Mouse (Mus musculus) Patski (cell line): Measurements from ENCODE around the gene Cxcr5. TPM values are rescaled to one million over a fixed set of nuclear protein-coding genes. Genes with fewer than 3 reads are reported as not detected.

Experiments used
- ATAC-seq: fragments of 100-300 bp; one replicate; pipeline ENCODE4 v1.8.0; 2021
- CTCF ChIA-PET: fragments of 350-600 bp; sonication (Branson Sonifier 250); formaldehyde crosslinking; loops from one replicate; lab custom pipeline; 2022; ENCODE audit warnings: inconsistent platforms; lab: Charles Lee
- POLR2A ChIA-PET: fragments of 350-600 bp; sonication (Branson Sonifier 250); formaldehyde crosslinking; loops from one replicate; lab custom pipeline; 2022; ENCODE audit warnings: antibody characterized with exemption, inconsistent platforms; lab: Charles Lee
- DNase-seq: peaks from one replicate; pipeline ENCODE4 v3.0.0-alpha.2; 2011; ENCODE audit warnings: low read depth, low spot score
- H3K27me3 ChIP-seq: fragments of 371-371 bp; one replicate; pipeline ENCODE4 v1.5.1; 2021
- CTCF ChIP-seq: fragments of 100-300 bp; IDR thresholded peaks from one replicate; pipeline ENCODE4 v1.5.1; 2021
- in situ Hi-C: fragments of 300-500 bp; cut with MboI; formaldehyde crosslinking; loops from 3 replicates; pipeline ENCODE4 v1.11.1; 2018; ENCODE audit warnings: low pct_unique_long_range_greater_than_20kb, mixed read lengths
- polyA plus RNA-seq: library from polyadenylated mRNA; unstranded; gene quantifications from one replicate; pipeline ENCODE4 v1.2.3, GENCODE M21; 2021

Gene Cxcr5
- polyA plus RNA-seq, 1 experiment from 2014 or later = not detected

DNA sequence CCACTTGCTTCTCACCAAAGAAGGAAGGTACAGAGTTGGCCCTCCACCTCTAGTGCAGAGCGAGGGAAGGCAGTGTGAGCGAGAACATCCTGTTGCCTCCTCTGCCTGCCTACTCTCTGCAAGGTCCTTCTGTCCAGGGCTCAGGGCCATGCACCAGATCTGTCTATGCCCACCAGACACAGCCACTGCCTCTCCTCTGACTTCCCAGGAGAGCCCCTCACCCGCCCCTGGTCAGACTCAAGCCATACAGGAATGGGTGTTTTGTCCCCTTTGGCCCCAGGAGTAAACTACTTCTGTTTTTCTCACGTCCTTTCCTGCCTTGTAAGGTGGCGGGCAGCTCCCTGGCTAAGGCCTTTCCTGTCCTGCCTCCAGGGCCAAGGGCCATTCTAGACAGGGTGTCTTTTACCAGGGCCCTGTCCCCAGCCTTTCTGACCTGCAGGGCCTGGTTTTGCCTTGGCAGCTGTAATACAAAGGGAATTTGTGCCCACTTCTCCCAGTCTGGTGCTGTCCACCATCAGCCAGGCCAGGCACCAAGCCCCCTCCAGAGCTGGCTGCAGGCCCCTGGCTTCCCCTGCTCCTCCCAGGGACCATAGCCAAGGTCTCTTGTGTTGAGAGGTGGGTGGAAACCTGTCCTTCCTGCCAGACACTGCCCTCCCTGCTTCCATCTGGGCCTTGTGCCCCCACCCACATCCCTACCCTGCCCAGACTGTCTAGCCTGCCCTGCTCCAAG, 50.6 kb downstream of the Cxcr5 start:
- POLR2A ChIA-PET = interaction anchor here (0.6 to 1.8 kb wide), 3 partner anchors 9 to 176 kb away, joined by 3 to 7 read pairs (median 4); no protein-coding TSS in a partner anchor

DNA sequence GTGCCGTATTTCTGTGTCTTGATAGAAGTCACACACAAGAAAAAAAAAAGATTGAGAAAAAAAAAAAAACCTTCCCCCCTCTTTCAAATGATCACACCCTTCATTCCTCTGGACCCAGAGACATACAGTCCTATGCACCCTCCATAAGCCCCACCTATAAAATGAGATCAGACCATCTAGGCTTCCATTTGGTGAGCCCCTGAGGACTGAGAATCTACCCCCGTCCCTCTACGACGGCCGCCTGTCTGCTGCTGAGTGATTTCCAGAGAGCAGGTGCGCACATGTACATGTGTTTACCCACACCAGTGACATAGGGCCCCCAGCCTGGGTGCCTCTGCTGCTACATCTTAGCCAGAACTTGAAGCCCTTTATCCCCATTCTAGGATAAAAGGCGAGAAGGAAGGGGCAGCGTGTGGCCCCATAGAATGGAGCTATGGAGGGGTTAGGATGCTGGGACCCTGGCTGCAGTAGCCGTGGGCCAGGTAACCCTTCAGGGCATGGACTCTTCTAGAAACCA, 51.3 kb downstream of the Cxcr5 start:
- ChIA-PET POLR2A (interaction anchor here (0.6 to 1.8 kb wide), 2 partner anchors 8 to 124 kb away, joined by 4 to 7 read pairs; no protein-coding TSS in a partner anchor), CTCF (interaction anchor here (1.2 kb wide), 1 partner anchor 93 kb away, joined by 3 read pairs; no protein-coding TSS in a partner anchor)
- in situ Hi-C loops = loop anchor here (5.0 kb wide), 1 partner anchor 38 kb away; no protein-coding TSS in a partner anchor
- H3K27me3 ChIP-seq = no peaks in the 10 kb centered on the region
- no peak for DNase-seq
- no peak for ATAC-seq
- TF ChIP-seq CTCF = no peak

More for the DNA sequence above, 50.6 kb downstream of the Cxcr5 start:
- no peak for TF ChIP-seq CTCF
- CTCF ChIA-PET = interaction anchor here (2.1 to 2.5 kb wide), 2 partner anchors 9 to 141 kb away, joined by 5 to 6 read pairs; no protein-coding TSS in a partner anchor
- in situ Hi-C loops = loop anchor here (5.0 kb wide), 1 partner anchor 39 kb away; no protein-coding TSS in a partner anchor
- H3K27me3 ChIP-seq = no peaks in the 10 kb centered on the region
- no peak for DNase-seq
- ATAC-seq = no peak

DNA sequence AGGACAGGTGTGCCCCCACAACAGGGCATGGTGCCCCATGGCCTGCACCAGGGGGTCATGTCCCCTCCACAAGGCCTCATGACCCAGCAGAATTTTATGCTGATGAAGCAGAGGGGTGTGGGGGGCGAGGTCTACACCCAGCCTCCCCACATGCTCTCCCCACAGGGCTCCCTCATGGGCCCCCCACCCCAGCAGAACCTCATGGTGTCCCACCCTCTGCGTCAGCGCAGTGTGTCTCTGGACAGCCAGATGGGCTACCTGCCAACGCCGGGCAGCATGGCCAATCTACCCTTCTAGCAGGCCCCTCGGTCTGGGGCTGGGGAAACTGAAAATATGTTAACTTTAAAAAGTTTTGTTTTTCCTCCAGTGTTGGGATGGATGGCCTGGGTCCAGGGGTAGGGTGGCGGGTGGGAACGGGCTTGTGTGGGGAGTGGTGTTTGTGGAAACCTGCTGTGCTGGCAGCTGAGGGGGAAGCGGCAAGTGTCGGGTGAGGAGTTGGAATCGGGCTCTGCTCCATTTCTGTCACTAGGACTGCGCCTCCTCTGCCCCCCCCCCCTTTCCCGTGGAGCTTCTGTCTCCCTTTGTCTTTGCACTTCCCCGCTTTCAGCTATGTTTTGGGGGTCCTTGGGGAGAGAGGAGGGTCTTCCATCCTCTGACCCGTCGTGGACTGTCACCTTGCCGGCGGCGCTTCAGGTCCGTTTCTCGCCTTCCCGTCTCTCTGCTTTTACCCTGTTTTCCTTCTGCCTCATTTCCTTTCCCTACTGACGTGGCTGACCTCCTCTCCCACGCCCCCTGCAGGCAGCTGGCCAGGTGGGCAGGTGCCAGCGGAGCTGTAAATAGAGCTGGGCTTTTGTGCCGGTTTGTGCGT, 52.0 kb downstream of the Cxcr5 start:
- ATAC-seq (no peak), DNase-seq (no peak)
- no peaks in the 10 kb centered on the region for H3K27me3 ChIP-seq
- ChIA-PET POLR2A (no interaction called here), CTCF (interaction anchor here (1.2 kb wide), 1 partner anchor 93 kb away, joined by 3 read pairs; no protein-coding TSS in a partner anchor)
- in situ Hi-C loops = loop anchor here (5.0 kb wide), 1 partner anchor 37 kb away; no protein-coding TSS in a partner anchor
- no peak for TF ChIP-seq CTCF

DNA sequence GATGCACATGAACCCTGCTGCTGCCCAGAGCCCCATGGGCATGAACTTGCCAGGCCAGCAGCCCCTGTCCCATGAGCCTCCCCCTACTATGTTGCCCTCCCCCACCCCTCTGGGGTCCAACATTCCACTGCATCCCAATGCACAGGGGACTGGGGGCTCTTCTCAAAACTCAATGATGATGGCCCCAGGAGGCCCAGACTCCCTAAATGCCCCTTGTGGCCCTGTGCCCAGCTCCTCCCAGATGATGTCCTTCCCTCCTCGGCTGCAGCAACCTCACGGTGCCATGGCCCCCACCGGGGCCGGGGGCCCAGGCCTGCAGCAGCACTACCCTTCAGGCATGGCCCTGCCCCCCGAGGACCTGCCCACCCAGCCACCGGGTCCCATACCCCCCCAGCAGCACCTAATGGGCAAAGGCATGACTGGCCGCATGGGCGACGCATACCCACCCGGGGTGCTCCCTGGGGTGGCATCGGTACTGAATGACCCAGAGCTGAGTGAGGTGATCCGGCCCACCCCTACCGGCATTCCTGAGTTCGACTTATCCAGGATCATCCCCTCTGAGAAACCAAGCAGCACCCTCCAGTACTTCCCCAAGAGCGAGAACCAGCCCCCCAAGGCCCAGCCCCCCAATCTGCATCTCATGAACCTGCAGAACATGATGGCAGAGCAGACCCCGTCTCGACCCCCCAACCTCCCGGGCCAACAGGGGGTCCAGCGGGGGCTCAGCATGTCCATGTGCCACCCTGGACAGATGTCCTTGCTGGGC, 52.8 kb downstream of the Cxcr5 start:
- no peaks in the 10 kb centered on the region for H3K27me3 ChIP-seq
- CTCF ChIA-PET = no interaction called here
- DNase-seq (no peak), ATAC-seq (peak; percentile 15)
- TF ChIP-seq CTCF = no peak
- in situ Hi-C loops = no loop called here
- POLR2A ChIA-PET = no interaction called here

DNA sequence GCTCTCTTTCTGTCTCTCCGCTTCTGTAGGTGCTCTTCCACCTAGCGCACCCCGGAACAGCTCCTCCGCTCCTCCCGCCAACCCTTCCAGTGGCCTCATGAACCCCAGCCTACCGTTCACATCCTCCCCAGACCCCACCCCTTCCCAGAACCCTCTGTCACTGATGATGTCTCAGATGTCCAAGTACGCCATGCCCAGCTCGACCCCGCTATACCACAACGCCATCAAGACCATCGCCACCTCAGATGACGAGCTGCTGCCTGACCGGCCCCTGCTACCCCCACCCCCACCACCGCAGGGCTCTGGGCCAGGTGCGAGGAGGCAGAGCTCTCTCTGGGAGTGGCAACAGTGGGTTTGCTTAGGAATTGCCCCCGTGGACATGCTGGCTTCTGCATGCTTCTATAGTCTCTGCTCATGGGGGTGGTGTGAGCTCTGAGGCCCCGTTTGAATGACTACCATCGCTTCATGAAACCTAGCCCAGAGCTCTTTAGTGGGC, 53.5 kb downstream of the Cxcr5 start:
- in situ Hi-C loops = no loop called here
- no peak for TF ChIP-seq CTCF
- ATAC-seq (no peak), DNase-seq (no peak)
- ChIA-PET CTCF (no interaction called here), POLR2A (no interaction called here)
- H3K27me3 ChIP-seq = no peaks in the 10 kb centered on the region

DNA sequence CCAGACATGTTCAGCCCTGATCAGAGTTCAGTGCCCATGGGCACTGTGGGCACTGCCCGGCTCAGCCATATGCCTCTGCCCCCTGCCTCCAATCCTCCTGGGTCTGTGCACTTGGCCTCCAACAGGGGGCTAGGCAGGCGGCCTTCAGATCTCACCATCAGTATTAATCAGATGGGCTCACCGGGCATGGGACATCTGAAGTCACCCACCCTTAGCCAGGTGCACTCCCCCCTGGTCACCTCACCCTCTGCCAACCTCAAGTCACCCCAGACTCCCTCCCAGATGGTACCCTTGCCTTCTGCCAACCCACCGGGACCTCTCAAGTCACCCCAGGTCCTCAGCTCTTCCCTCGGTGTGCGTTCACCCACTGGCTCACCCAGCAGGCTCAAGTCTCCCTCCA, 54.3 kb downstream of the Cxcr5 start:
- H3K27me3 ChIP-seq = no peaks in the 10 kb centered on the region
- TF ChIP-seq CTCF = no peak
- POLR2A ChIA-PET = no interaction called here
- DNase-seq (no peak), ATAC-seq (no peak)
- CTCF ChIA-PET = no interaction called here
- in situ Hi-C loops = no loop called here

DNA sequence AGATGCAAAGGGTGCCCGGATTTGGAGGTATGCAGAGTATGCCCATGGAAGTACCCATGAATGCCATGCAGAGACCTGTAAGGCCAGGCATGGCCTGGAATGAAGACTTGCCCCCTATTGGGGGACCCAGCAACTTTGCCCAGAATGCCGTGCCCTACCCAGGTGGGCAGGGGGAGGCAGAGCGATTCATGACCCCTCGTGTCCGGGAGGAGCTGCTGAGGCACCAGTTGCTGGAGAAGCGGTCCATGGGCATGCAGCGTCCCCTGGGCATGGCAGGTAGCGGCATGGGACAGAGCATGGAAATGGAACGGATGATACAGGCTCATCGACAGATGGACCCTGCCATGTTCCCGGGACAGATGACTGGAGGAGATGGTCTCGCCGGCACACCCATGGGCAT, 55.1 kb downstream of the Cxcr5 start:
- ChIA-PET POLR2A (no interaction called here), CTCF (no interaction called here)
- ATAC-seq (no peak), DNase-seq (no peak)
- TF ChIP-seq CTCF = no peak
- H3K27me3 ChIP-seq = no peaks in the 10 kb centered on the region
- in situ Hi-C loops = no loop called here

DNA sequence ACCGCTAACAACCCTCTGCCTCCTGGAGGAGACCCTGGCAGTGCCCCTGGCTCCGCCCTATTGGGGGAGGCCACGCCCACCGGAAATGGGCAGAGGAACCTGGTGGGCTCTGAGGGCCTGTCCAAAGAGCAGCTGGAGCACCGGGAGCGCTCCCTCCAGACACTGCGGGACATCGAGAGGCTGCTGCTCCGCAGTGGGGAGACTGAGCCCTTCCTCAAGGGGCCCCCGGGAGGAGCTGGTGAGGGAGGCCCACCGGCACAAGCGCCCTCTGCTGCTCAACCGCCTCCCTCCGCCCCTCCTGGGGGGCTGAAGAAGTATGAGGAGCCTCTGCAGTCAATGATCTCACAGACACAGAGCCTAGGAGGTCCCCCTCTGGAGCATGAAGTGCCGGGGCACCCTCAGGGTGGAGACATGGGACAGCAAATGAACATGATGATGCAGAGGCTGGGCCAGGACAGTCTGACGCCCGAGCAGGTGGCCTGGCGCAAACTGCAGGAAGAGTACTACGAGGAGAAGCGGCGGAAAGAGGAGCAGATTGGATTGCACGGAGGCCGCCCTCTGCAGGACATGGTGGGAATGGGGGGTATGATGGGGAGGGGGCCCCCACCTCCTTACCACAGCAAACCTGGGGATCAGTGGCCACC, 55.7 kb downstream of the Cxcr5 start:
- in situ Hi-C loops = no loop called here
- TF ChIP-seq CTCF = no peak
- ATAC-seq = no peak
- no peak for DNase-seq
- POLR2A ChIA-PET = interaction anchor here (1.1 kb wide), 1 partner anchor 19 kb away, joined by 4 read pairs; no protein-coding TSS in a partner anchor
- H3K27me3 ChIP-seq = no peaks in the 10 kb centered on the region
- CTCF ChIA-PET = no interaction called here
